Mouse (Mus musculus): ENCODE data around the gene Prss22.
"Not testable (repeated sequence)": the region's sequence is repeated elsewhere in the genome, so short reads cannot be mapped to it uniquely, and the experiment has no call there.

Prss22 gene

GRCm38 (mm10) chr17:23947486-23947885 lies 50.4 kb downstream of the Prss22 start:
- not testable (repeated sequence) for DNase-seq (ENCODE audit: low spot score in 2 of 2)

Measured in frontal cortex, postnatal 25 days (tissue).